Mouse (Mus musculus) cortical plate, adult 2 months (tissue): ENCODE data around the gene Man1a. TPM values are rescaled to one million over a fixed set of nuclear protein-coding genes. Genes with fewer than 3 reads are reported as not detected.

Experiments used
- H3K27ac ChIP-seq: fragments of 200-500 bp; 2 replicates; pipeline ENCODE4 v1.5.1; 2012; ENCODE audit warnings: low read length, control low read depth, inconsistent platforms; ENCODE audit not compliant: insufficient read depth
- H3K4me1 ChIP-seq: fragments of 200-500 bp; 2 replicates; pipeline ENCODE4 v1.6.1; 2011; ENCODE audit warnings: low read length; ENCODE audit not compliant: control insufficient read depth, insufficient read depth
- H3K4me3 ChIP-seq: fragments of 200-500 bp; 2 replicates; pipeline ENCODE4 v1.5.1; 2011; ENCODE audit warnings: mild to moderate bottlenecking, low read length, control low read depth; ENCODE audit not compliant: insufficient read depth
- CTCF ChIP-seq: fragments of 200-500 bp; IDR thresholded peaks from 2 replicates; pipeline ENCODE4 v1.5.1; 2011; ENCODE audit warnings: mild to moderate bottlenecking, control low read depth, low read length; ENCODE audit not compliant: insufficient read depth; ENCODE audit errors: extremely low read depth
- POLR2A ChIP-seq: fragments of 200-500 bp; IDR thresholded peaks from 2 replicates; pipeline ENCODE4 v1.6.1; 2011; ENCODE audit warnings: mild to moderate bottlenecking, low read length, control low read depth; ENCODE audit not compliant: insufficient read depth; ENCODE audit errors: extremely low read depth
- polyA plus RNA-seq: library from polyadenylated mRNA; depleted of rRNA; stranded (reverse); fragments of >200 nt; gene quantifications from 2 replicates; pipeline ENCODE4 v1.2.3, GENCODE M21; 2012

The Man1a gene
- polyA plus RNA-seq, 1 experiment: 14.6 TPM

GRCm38 (mm10) chr10:54062835-54063234 is 13.6 kb downstream of the Man1a start:
- Histone ChIP-seq H3K27ac (no peak overlapping the region), H3K4me3 (no peak overlapping the region), H3K4me1 (peaks cover 1% of the 10 kb centered on the region; the same call in 1 of the 2 replicates)
- TF ChIP-seq POLR2A (no peak), CTCF (no peak)

- Histone ChIP-seq H3K27ac (no peak overlapping the region), H3K4me3 (no peak overlapping the region), H3K4me1 (peaks cover 1% of the 10 kb centered on the region; the same call in 1 of the 2 replicates)
- TF ChIP-seq POLR2A (no peak), CTCF (no peak)
Measured at GRCm38 (mm10) chr10:54061159-54061558, 15.2 kb downstream of the Man1a start.

- no peak overlapping the region for H3K27ac ChIP-seq
- TF ChIP-seq POLR2A (no peak), CTCF (no peak)
- H3K4me3 ChIP-seq: no peak overlapping the region
- H3K4me1 ChIP-seq: peaks cover 1% of the 10 kb centered on the region; the same call in 1 of the 2 replicates
Measured at GRCm38 (mm10) chr10:54060587-54060986, 15.8 kb downstream of the Man1a start.

- no peak overlapping the region for H3K27ac ChIP-seq
- no peak overlapping the region for H3K4me3 ChIP-seq
- peaks cover 1% of the 10 kb centered on the region; the same call in 1 of the 2 replicates for H3K4me1 ChIP-seq
- TF ChIP-seq CTCF (peak; percentile 37), POLR2A (no peak)
Measured at GRCm38 (mm10) chr10:54059679-54060249, 16.6 kb downstream of the Man1a start.

GRCm38 (mm10) chr10:54059092-54059496 is 17.3 kb downstream of the Man1a start:
- TF ChIP-seq POLR2A: no peak
- TF ChIP-seq CTCF: no peak
- H3K4me1 ChIP-seq: peaks cover 1% of the 10 kb centered on the region; the same call in 1 of the 2 replicates
- no peak overlapping the region for H3K4me3 ChIP-seq
- H3K27ac ChIP-seq: no peak overlapping the region

- Histone ChIP-seq H3K27ac (no peak overlapping the region), H3K4me1 (peaks cover 1% of the 10 kb centered on the region; the same call in 1 of the 2 replicates)
- TF ChIP-seq POLR2A (no peak), CTCF (no peak)
Measured at GRCm38 (mm10) chr10:54058657-54059056, 17.8 kb downstream of the Man1a start.

GRCm38 (mm10) chr10:54054188-54054587 is 22.2 kb downstream of the Man1a start:
- TF ChIP-seq CTCF (no peak), POLR2A (no peak)
- H3K4me1 ChIP-seq: no peaks in the 10 kb centered on the region
- no peak overlapping the region for H3K27ac ChIP-seq
- H3K4me3 ChIP-seq: no peak overlapping the region

More at GRCm38 (mm10) chr10:54058657-54059056, 17.8 kb downstream of the Man1a start:
- no peak overlapping the region for H3K4me3 ChIP-seq

- Histone ChIP-seq H3K4me1 (no peaks in the 10 kb centered on the region), H3K4me3 (no peak overlapping the region), H3K27ac (no peak overlapping the region)
- no peak for TF ChIP-seq POLR2A
- no peak for TF ChIP-seq CTCF
Measured at GRCm38 (mm10) chr10:54047885-54048284, 28.5 kb downstream of the Man1a start.

- Histone ChIP-seq H3K27ac (no peak overlapping the region), H3K4me1 (peaks cover 2% of the 10 kb centered on the region; the same call in 1 of the 2 replicates), H3K4me3 (no peak overlapping the region)
- TF ChIP-seq POLR2A: no peak
- TF ChIP-seq CTCF: no peak
Measured at GRCm38 (mm10) chr10:54043358-54043757, 33.1 kb downstream of the Man1a start.

- H3K4me3 ChIP-seq: no peak overlapping the region
- H3K27ac ChIP-seq: no peak overlapping the region
- TF ChIP-seq POLR2A (no peak), CTCF (no peak)
- H3K4me1 ChIP-seq: peaks cover 2% of the 10 kb centered on the region; the same call in 1 of the 2 replicates
Measured at GRCm38 (mm10) chr10:54042212-54042840, 34.1 kb downstream of the Man1a start.
